Mouse (Mus musculus): ENCODE measurements around the gene Gpbar1.

DNA sequence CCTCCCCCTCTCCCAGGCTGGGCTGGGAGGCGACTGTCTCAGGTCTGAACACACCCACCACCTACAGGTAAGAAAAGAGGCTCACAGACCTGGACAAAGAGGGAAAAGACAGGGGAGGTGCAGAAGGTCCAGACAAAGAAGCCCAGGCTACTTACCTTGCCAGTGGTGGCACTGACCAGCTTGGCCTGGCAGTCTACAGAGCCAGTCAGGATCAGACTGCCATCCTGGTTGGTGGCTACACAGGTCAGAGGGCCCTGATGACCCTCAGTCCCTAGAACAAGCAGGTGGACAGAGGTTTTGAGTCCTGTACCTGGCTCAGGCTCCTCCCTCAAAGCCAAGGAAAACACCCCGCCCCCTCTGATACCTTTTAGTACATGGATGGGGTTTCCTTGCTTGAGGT, 3.0 kb downstream of the Gpbar1 start:
- TF ChIP-seq HCFC1 (IDR thresholded peaks at IDR 0.05; ENCODE audit: borderline replicate concordance, insufficient read depth, low read length) (no peak), CHD2 (IDR thresholded peaks at IDR 0.05; ENCODE audit: low read depth, low read length) (no peak)

All from ES-E14 (cell line).